Mouse (Mus musculus) G1E (cell line): ENCODE measurements around the gene Rtkn. TPM values are rescaled to one million over a fixed set of nuclear protein-coding genes. Genes with fewer than 3 reads are reported as not detected.

Source experiments
- ATAC-seq: 2 replicates; pipeline ENCODE4 v1.8.0; 2016; ENCODE audit warnings: mild to moderate bottlenecking; ENCODE audit not compliant: insufficient number of reproducible peaks, poor library complexity, low FRiP score, severe bottlenecking; ENCODE audit errors: extremely low read depth
- DNase-seq: peaks from one replicate; pipeline ENCODE4 v3.0.0; 2012; ENCODE audit warnings: low spot score
- H3K27me3 ChIP-seq: 2 replicates; pipeline ENCODE4 v1.6.1; 2012; ENCODE audit warnings: mild to moderate bottlenecking, low read length, inconsistent platforms; ENCODE audit not compliant: insufficient read depth
- H3K36me3 ChIP-seq: replicated peaks from 2 replicates; pipeline ENCODE3; 2012; ENCODE audit warnings: mild to moderate bottlenecking, inconsistent platforms
- H3K4me1 ChIP-seq: 2 replicates; pipeline ENCODE4 v1.6.1; 2012; ENCODE audit warnings: low read depth, low read length, inconsistent platforms, mixed read lengths; ENCODE audit not compliant: insufficient read depth
- H3K4me3 ChIP-seq: 2 replicates; pipeline ENCODE4 v1.5.1; 2012; ENCODE audit warnings: low read depth, mild to moderate bottlenecking, inconsistent platforms, low read length, moderate library complexity, mixed read lengths
- H3K9me3 ChIP-seq: replicated peaks from 2 replicates; pipeline ENCODE4 v1.6.1; 2012; ENCODE audit warnings: inconsistent platforms
- CTCF ChIP-seq: IDR thresholded peaks from 2 replicates; pipeline ENCODE4 v1.5.1; 2012; ENCODE audit warnings: low read depth, low read length, inconsistent platforms, mixed read lengths
- GATA1 ChIP-seq: IDR thresholded peaks from 2 replicates; pipeline ENCODE4 v1.6.1; 2012; ENCODE audit warnings: borderline replicate concordance, low read length, inconsistent platforms, mixed read lengths
- GATA2 ChIP-seq: IDR thresholded peaks from 2 replicates; pipeline ENCODE4 v1.6.1; 2012; ENCODE audit warnings: low read depth, low read length, inconsistent platforms, borderline replicate concordance
- POLR2AphosphoS5 ChIP-seq: IDR thresholded peaks from 2 replicates; pipeline ENCODE4 v1.6.1; 2012; ENCODE audit warnings: low read depth, low read length, inconsistent platforms; ENCODE audit not compliant: insufficient replicate concordance
- TAL1 ChIP-seq: conservative IDR thresholded peaks from 2 replicates; pipeline ENCODE4 v1.6.1; 2012; ENCODE audit warnings: low read depth, low read length, inconsistent platforms, mixed read lengths
- polyA plus RNA-seq: library from polyadenylated mRNA; stranded (reverse); fragments of >175 nt; gene quantifications from 2 replicates; pipeline ENCODE4 v1.2.3, GENCODE M21; 2012
- total RNA-seq, 2 experiments: library from RNA; stranded (forward) in 1 of 2; stranded (reverse) in 1 of 2; fragments of 200-1000 nt in 1 of 2; fragments of >200 nt in 1 of 2; fragmentation: Nextera tagmentation in 1 of 2; gene quantifications; 2 replicates each; pipeline ENCODE4 v1.2.3; 2014 to 2017

The Rtkn gene
- total and polyA plus RNA-seq, 3 experiments = 4.0 to 34.2 (median 7.6) TPM

GRCm38 (mm10) chr6:83120930-83121862 is 14.1 kb upstream of the Rtkn start, which contains the start of gene Wbp1:
Gene Wbp1, minus strand, starts transcription at chr6:83121559.
- no peaks in the 10 kb centered on the region for H3K27me3 ChIP-seq
- H3K4me1 ChIP-seq = peaks cover 84% of the 10 kb centered on the region
- no peak for TF ChIP-seq GATA2
- TF ChIP-seq GATA1 = no peak
- no peak for TF ChIP-seq TAL1
- no peak for TF ChIP-seq CTCF
- TF ChIP-seq POLR2AphosphoS5 = 0 out of 2 replicates have a peak, but pooled peaks have one; percentile 52
- ATAC-seq (peak; percentile 93), DNase-seq (peak; percentile 99)
- peaks cover 61% of the 10 kb centered on the region for H3K36me3 ChIP-seq
- peak within 1 kb of the TSS; percentile 80 for H3K4me3 ChIP-seq
- no peaks in the 10 kb centered on the region for H3K9me3 ChIP-seq

GRCm38 (mm10) chr6:83121863-83122710 is 13.2 kb upstream of the Rtkn start:
- Histone ChIP-seq H3K4me1 (peaks cover 78% of the 10 kb centered on the region), H3K9me3 (no peaks in the 10 kb centered on the region), H3K36me3 (peaks cover 53% of the 10 kb centered on the region), H3K4me3 (peak overlapping the region; percentile 80), H3K27me3 (no peaks in the 10 kb centered on the region)
- ATAC-seq (no peak), DNase-seq (no peak)
- TF ChIP-seq TAL1 = no peak
- no peak for TF ChIP-seq GATA1
- no peak for TF ChIP-seq CTCF
- TF ChIP-seq POLR2AphosphoS5 = no peak
- no peak for TF ChIP-seq GATA2

- ATAC-seq (no peak), DNase-seq (no peak)
- no peak for TF ChIP-seq GATA2
- no peak for TF ChIP-seq POLR2AphosphoS5
- no peak for TF ChIP-seq CTCF
- TF ChIP-seq TAL1 = no peak
- no peak for TF ChIP-seq GATA1
- peaks cover 69% of the 10 kb centered on the region for H3K4me1 ChIP-seq
- no peak overlapping the region; the same call in 1 of the 2 replicates for H3K4me3 ChIP-seq
- H3K27me3 ChIP-seq = no peaks in the 10 kb centered on the region
- H3K36me3 ChIP-seq = peaks cover 44% of the 10 kb centered on the region
- H3K9me3 ChIP-seq = no peaks in the 10 kb centered on the region
Observed at GRCm38 (mm10) chr6:83122961-83123360, 12.3 kb upstream of the Rtkn start.

GRCm38 (mm10) chr6:83124851-83125312 is 10.4 kb upstream of the Rtkn start:
- Histone ChIP-seq H3K4me1 (peaks cover 50% of the 10 kb centered on the region), H3K27me3 (no peaks in the 10 kb centered on the region), H3K4me3 (peak overlapping the region; percentile 77), H3K9me3 (no peaks in the 10 kb centered on the region), H3K36me3 (peaks cover 25% of the 10 kb centered on the region)
- peak; percentile 57 for DNase-seq
- no peak for TF ChIP-seq POLR2AphosphoS5
- TF ChIP-seq GATA1 = no peak
- TF ChIP-seq GATA2 = no peak
- TF ChIP-seq CTCF = no peak
- TF ChIP-seq TAL1 = no peak
- no peak for ATAC-seq

- Histone ChIP-seq H3K9me3 (no peaks in the 10 kb centered on the region), H3K27me3 (no peaks in the 10 kb centered on the region), H3K4me3 (peak within 1 kb of the TSS; percentile 77), H3K4me1 (peaks cover 46% of the 10 kb centered on the region), H3K36me3 (peaks cover 21% of the 10 kb centered on the region)
- TF ChIP-seq POLR2AphosphoS5 = no peak
- no peak for TF ChIP-seq CTCF
- no peak for TF ChIP-seq TAL1
- no peak for TF ChIP-seq GATA1
- no peak for TF ChIP-seq GATA2
- no peak for DNase-seq
- ATAC-seq = no peak
Observed at GRCm38 (mm10) chr6:83125331-83125730, 9.9 kb upstream of the Rtkn start, which contains the start of gene Ino80b. Gene Ino80b, minus strand, starts transcription at chr6:83125431.
